Mouse (Mus musculus) macrophage (primary cell): Measurements from ENCODE around the gene Sf3b3. TPM values are rescaled to one million over a fixed set of nuclear protein-coding genes. Genes with fewer than 3 reads are reported as not detected.

ENCODE experiments used
- H3K27ac ChIP-seq: fragments of 350-480 bp; formaldehyde crosslinking; 2 replicates; pipeline ENCODE4 v1.9.0; 2021
- H3K36me3 ChIP-seq: fragments of 350-480 bp; formaldehyde crosslinking; 2 replicates; pipeline ENCODE4 v1.9.0; 2021; ENCODE audit errors: inconsistent target
- H3K4me3 ChIP-seq: fragments of 350-480 bp; formaldehyde crosslinking; 2 replicates; pipeline ENCODE4 v1.9.0; 2021; ENCODE audit errors: inconsistent target
- H3K79me2 ChIP-seq: fragments of 350-480 bp; formaldehyde crosslinking; 2 replicates; pipeline ENCODE4 v1.9.0; 2021; ENCODE audit errors: inconsistent target
- WGBS: methylation state at CpG from one replicate; pipeline ENCODE4 v1.1.7; 2026; ENCODE audit warnings: inconsistent platforms; ENCODE audit not compliant: missing documents; 5-methylcytosine and 5-hydroxymethylcytosine counted together
- polyA plus RNA-seq: library from polyadenylated mRNA; stranded (reverse); fragments of 250-400 nt; gene quantifications from 3 replicates; pipeline ENCODE4 v1.2.4, GENCODE M21; 2018; ENCODE audit warnings: inconsistent platforms

Sf3b3 gene
- polyA plus RNA-seq, 1 experiment from 2014 or later: 41.6 TPM

GRCm38 (mm10) chr8:110828511-110828910 is 18.1 kb downstream of the Sf3b3 start:
- Histone ChIP-seq H3K27ac (no peak overlapping the region), H3K4me3 (no peak overlapping the region), H3K36me3 (peaks cover 77% of the 10 kb centered on the region), H3K79me2 (peaks cover 91% of the 10 kb centered on the region)
- WGBS: 82% methylated on average over 3 of the region's 3 CpGs

GRCm38 (mm10) chr8:110824861-110825260 is 21.7 kb downstream of the Sf3b3 start:
- no peak overlapping the region for H3K4me3 ChIP-seq
- H3K27ac ChIP-seq: peak overlapping the region; percentile 34
- peaks cover 82% of the 10 kb centered on the region for H3K79me2 ChIP-seq
- H3K36me3 ChIP-seq: peaks cover 89% of the 10 kb centered on the region
- WGBS: 82% methylated on average over 1 of the region's 1 CpGs

- 85% methylated on average over 3 of the region's 3 CpGs for WGBS
- H3K36me3 ChIP-seq: peaks cover 94% of the 10 kb centered on the region
- no peak overlapping the region for H3K27ac ChIP-seq
- H3K4me3 ChIP-seq: no peak overlapping the region
- H3K79me2 ChIP-seq: peaks cover 53% of the 10 kb centered on the region
Measured at GRCm38 (mm10) chr8:110821960-110822359, 24.6 kb downstream of the Sf3b3 start.

- WGBS: 87% methylated on average over 2 of the region's 2 CpGs
Measured at GRCm38 (mm10) chr8:110820257-110820656, 26.3 kb downstream of the Sf3b3 start.

GRCm38 (mm10) chr8:110818593-110818992 is 28.0 kb downstream of the Sf3b3 start:
- Histone ChIP-seq H3K36me3 (peaks cover 98% of the 10 kb centered on the region), H3K27ac (no peak overlapping the region), H3K4me3 (no peak overlapping the region), H3K79me2 (peaks cover 28% of the 10 kb centered on the region; the same call in 1 of the 2 replicates)
- WGBS: 94% methylated on average over 3 of the region's 3 CpGs

More at GRCm38 (mm10) chr8:110820257-110820656, 26.3 kb downstream of the Sf3b3 start:
- Histone ChIP-seq H3K36me3 (peaks cover 93% of the 10 kb centered on the region), H3K4me3 (no peak overlapping the region), H3K27ac (no peak overlapping the region), H3K79me2 (peaks cover 40% of the 10 kb centered on the region)

GRCm38 (mm10) chr8:110816990-110817389 is 29.6 kb downstream of the Sf3b3 start:
- WGBS: 93% methylated on average over 1 of the region's 1 CpGs

GRCm38 (mm10) chr8:110815308-110815707 is 31.3 kb downstream of the Sf3b3 start:
- no peak overlapping the region for H3K27ac ChIP-seq
- H3K36me3 ChIP-seq: peaks cover 98% of the 10 kb centered on the region
- H3K79me2 ChIP-seq: peaks cover 2% of the 10 kb centered on the region; the same call in 1 of the 2 replicates
- 91% methylated on average over 3 of the region's 3 CpGs for WGBS
- H3K4me3 ChIP-seq: no peak overlapping the region

More at GRCm38 (mm10) chr8:110816990-110817389, 29.6 kb downstream of the Sf3b3 start:
- Histone ChIP-seq H3K79me2 (peaks cover 13% of the 10 kb centered on the region; the same call in 1 of the 2 replicates), H3K4me3 (no peak overlapping the region), H3K36me3 (peaks cover 98% of the 10 kb centered on the region), H3K27ac (no peak overlapping the region)

- no peak overlapping the region for H3K4me3 ChIP-seq
- peaks cover 86% of the 10 kb centered on the region for H3K36me3 ChIP-seq
- no peaks in the 10 kb centered on the region; the same call in 1 of the 2 replicates for H3K79me2 ChIP-seq
- 83% methylated on average over 7 of the region's 7 CpGs for WGBS
- H3K27ac ChIP-seq: no peak overlapping the region
Measured at GRCm38 (mm10) chr8:110813081-110813812, 33.3 kb downstream of the Sf3b3 start.

- WGBS: 93% methylated on average over 7 of the region's 7 CpGs
- Histone ChIP-seq H3K36me3 (peaks cover 80% of the 10 kb centered on the region), H3K27ac (no peak overlapping the region), H3K79me2 (no peaks in the 10 kb centered on the region; the same call in 1 of the 2 replicates), H3K4me3 (no peak overlapping the region)
Measured at GRCm38 (mm10) chr8:110812349-110813080, 34.1 kb downstream of the Sf3b3 start.

- 90% methylated on average over 7 of the region's 7 CpGs for WGBS
- H3K27ac ChIP-seq: no peak overlapping the region
- peaks cover 73% of the 10 kb centered on the region for H3K36me3 ChIP-seq
Measured at GRCm38 (mm10) chr8:110811793-110812192, 34.8 kb downstream of the Sf3b3 start.

GRCm38 (mm10) chr8:110811116-110811515 is 35.5 kb downstream of the Sf3b3 start:
- H3K79me2 ChIP-seq: no peaks in the 10 kb centered on the region
- no peak overlapping the region for H3K27ac ChIP-seq
- H3K4me3 ChIP-seq: no peak overlapping the region
- WGBS: 95% methylated on average over 3 of the region's 3 CpGs
- H3K36me3 ChIP-seq: peaks cover 66% of the 10 kb centered on the region

More at GRCm38 (mm10) chr8:110811793-110812192, 34.8 kb downstream of the Sf3b3 start:
- no peaks in the 10 kb centered on the region for H3K79me2 ChIP-seq
- H3K4me3 ChIP-seq: no peak overlapping the region

GRCm38 (mm10) chr8:110810481-110811065 is 36.0 kb downstream of the Sf3b3 start:
- H3K36me3 ChIP-seq: peaks cover 61% of the 10 kb centered on the region
- no peaks in the 10 kb centered on the region for H3K79me2 ChIP-seq
- WGBS: 95% methylated on average over 6 of the region's 7 CpGs
- no peak overlapping the region for H3K27ac ChIP-seq
- no peak overlapping the region for H3K4me3 ChIP-seq

GRCm38 (mm10) chr8:110809831-110810230 is 36.8 kb downstream of the Sf3b3 start:
- Histone ChIP-seq H3K27ac (no peak overlapping the region), H3K4me3 (no peak overlapping the region), H3K36me3 (peaks cover 54% of the 10 kb centered on the region), H3K79me2 (no peaks in the 10 kb centered on the region)
- WGBS: 70% methylated on average over 2 of the region's 2 CpGs

- no peak overlapping the region for H3K4me3 ChIP-seq
- peaks cover 44% of the 10 kb centered on the region for H3K36me3 ChIP-seq
- no peak overlapping the region for H3K27ac ChIP-seq
- WGBS: 85% methylated on average over 13 of the region's 13 CpGs
- H3K79me2 ChIP-seq: no peaks in the 10 kb centered on the region
Measured at GRCm38 (mm10) chr8:110808495-110809472, 37.8 kb downstream of the Sf3b3 start.
